Mouse (Mus musculus) forebrain, embryonic 16.5 days (tissue): ENCODE measurements around the gene 4930469K13Rik. TPM values are rescaled to one million over a fixed set of nuclear protein-coding genes. Genes with fewer than 3 reads are reported as not detected.

Source experiments
- ATAC-seq: fragments of 200-750 bp; cut with Nextera tagmentation; 2 replicates; pipeline ENCODE4 v1.8.0; 2017; ENCODE audit warnings: mild to moderate bottlenecking, moderate library complexity
- H3K27ac ChIP-seq: fragments of 300-500 bp; sonication (generic); 2 replicates; pipeline ENCODE4 v1.5.1; 2014; ENCODE audit warnings: low read length, control low read depth
- H3K27me3 ChIP-seq: fragments of 300-500 bp; sonication (generic); replicated peaks from 2 replicates; pipeline ENCODE4 v1.6.1; 2014; ENCODE audit warnings: low read length; ENCODE audit not compliant: control insufficient read depth, insufficient read depth
- H3K36me3 ChIP-seq: fragments of 300-500 bp; sonication (generic); 2 replicates; pipeline ENCODE4 v1.6.1; 2014; ENCODE audit not compliant: control insufficient read depth, insufficient read depth
- H3K4me1 ChIP-seq: fragments of 300-500 bp; sonication (generic); replicated peaks from 2 replicates; pipeline ENCODE4 v1.6.1; 2014; ENCODE audit warnings: low read length; ENCODE audit not compliant: control insufficient read depth, insufficient read depth
- H3K4me2 ChIP-seq: fragments of 300-500 bp; sonication (generic); 2 replicates; pipeline ENCODE4 v1.6.1; 2014; ENCODE audit warnings: mild to moderate bottlenecking, low read length, control low read depth
- H3K4me3 ChIP-seq: fragments of 300-500 bp; sonication (generic); replicated peaks from 2 replicates; pipeline ENCODE4 v1.5.1; 2014; ENCODE audit warnings: mild to moderate bottlenecking, low read length, control low read depth
- H3K9ac ChIP-seq: fragments of 300-500 bp; sonication (generic); replicated peaks from 2 replicates; pipeline ENCODE4 v1.6.1; 2014; ENCODE audit warnings: low read depth, low read length, control low read depth
- H3K9me3 ChIP-seq: fragments of 300-500 bp; sonication (generic); 2 replicates; pipeline ENCODE4 v1.6.1; 2016; ENCODE audit warnings: low read length; ENCODE audit not compliant: control insufficient read depth
- WGBS: fragments of 180-500 bp; shearing (Covaris S2); extraction: QIAGEN DNeasy Blood & Tissue Kit; methylation state at CpG from one replicate; pipeline ENCODE4 v1.1.7; 2014; 5-methylcytosine and 5-hydroxymethylcytosine counted together
- polyA plus RNA-seq: library from polyadenylated mRNA; unstranded; fragments of >200 nt; fragmentation: Nextera tagmentation; extraction: Ambion mirVana; gene quantifications from 2 replicates; pipeline ENCODE4 v1.2.1, GENCODE M21; 2015

The 4930469K13Rik gene
- polyA plus RNA-seq, 1 experiment from 2014 or later: not detected

DNA sequence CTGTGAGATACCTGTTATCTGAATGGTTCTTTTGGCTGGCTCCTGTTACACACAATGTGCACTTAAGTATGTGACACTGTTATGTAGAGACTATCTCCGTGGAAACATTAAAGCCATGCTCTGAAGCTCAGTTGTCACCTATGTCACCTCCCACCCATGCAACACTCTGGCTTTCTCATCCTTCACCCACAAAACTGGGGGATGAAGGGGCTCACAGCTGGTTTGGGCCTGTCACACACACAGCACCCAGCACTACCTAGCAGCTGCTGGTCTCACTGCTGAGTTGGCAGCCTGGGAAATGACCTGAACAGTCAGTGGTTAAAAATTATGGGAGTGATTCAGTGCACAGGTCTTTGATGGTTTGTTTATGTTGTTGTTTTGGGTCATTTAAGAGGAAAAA lies 48.3 kb downstream of the 4930469K13Rik start:
- 82% methylated on average over 1 of the region's 1 CpGs for WGBS
- H3K4me2 ChIP-seq: no peak overlapping the region
- H3K4me3 ChIP-seq: no peak overlapping the region
- no peak overlapping the region for H3K9ac ChIP-seq
- no peak for ATAC-seq
- H3K36me3 ChIP-seq: no peaks in the 10 kb centered on the region
- H3K4me1 ChIP-seq: no peaks in the 10 kb centered on the region
- H3K27me3 ChIP-seq: no peaks in the 10 kb centered on the region
- H3K27ac ChIP-seq: no peak overlapping the region
- no peaks in the 10 kb centered on the region for H3K9me3 ChIP-seq

- WGBS: 94% methylated on average over 1 of the region's 1 CpGs
- Histone ChIP-seq H3K4me2 (no peak overlapping the region), H3K27me3 (no peaks in the 10 kb centered on the region), H3K4me1 (no peaks in the 10 kb centered on the region), H3K9me3 (no peaks in the 10 kb centered on the region), H3K9ac (no peak overlapping the region), H3K36me3 (no peaks in the 10 kb centered on the region), H3K27ac (no peak overlapping the region), H3K4me3 (no peak overlapping the region)
- ATAC-seq: no peak
Measured at GRCm38 (mm10) chr11:34049125-34049379, 49.3 kb downstream of the 4930469K13Rik start.

DNA sequence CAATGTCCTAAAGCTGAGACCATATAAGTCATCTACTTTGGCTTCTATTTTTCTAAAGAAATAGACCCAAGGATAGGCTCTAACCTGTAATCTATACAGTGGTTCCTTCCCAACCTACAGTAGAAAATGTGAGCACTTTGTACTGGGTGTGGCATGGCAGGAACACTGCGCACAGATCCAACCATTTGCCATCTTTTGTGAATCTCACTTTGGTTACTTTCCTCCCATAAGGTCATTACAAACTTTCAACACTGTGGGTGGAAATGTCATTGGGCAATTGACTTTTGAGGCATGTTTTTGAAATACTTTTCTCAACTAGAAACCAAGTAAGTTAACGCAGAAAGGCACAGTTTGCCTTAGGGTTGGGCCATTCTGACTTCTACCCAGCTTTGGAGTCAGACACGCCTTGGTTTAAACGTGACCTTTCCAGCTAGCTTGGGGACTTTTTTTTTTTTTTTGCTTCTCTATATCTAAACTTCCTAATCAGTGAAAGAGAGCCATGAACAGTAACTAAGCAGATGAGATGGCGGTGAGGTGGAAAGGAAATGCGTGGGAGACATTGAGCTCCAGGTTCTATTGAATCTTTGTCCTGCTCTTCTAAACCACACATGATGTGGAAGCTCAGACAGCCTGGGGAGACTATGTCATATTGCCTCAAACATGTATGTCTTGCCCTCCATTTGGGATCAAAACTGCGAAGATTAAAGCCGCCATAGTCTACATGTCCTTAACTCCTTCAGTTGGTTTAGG lies 49.8 kb downstream of the 4930469K13Rik start:
- H3K9me3 ChIP-seq: no peaks in the 10 kb centered on the region
- no peak overlapping the region for H3K9ac ChIP-seq
- no peak for ATAC-seq
- no peak overlapping the region for H3K27ac ChIP-seq
- 94% methylated on average over 8 of the region's 8 CpGs for WGBS
- no peaks in the 10 kb centered on the region for H3K4me1 ChIP-seq
- no peak overlapping the region for H3K4me2 ChIP-seq
- H3K36me3 ChIP-seq: no peaks in the 10 kb centered on the region
- H3K4me3 ChIP-seq: no peak overlapping the region
- H3K27me3 ChIP-seq: no peaks in the 10 kb centered on the region

DNA sequence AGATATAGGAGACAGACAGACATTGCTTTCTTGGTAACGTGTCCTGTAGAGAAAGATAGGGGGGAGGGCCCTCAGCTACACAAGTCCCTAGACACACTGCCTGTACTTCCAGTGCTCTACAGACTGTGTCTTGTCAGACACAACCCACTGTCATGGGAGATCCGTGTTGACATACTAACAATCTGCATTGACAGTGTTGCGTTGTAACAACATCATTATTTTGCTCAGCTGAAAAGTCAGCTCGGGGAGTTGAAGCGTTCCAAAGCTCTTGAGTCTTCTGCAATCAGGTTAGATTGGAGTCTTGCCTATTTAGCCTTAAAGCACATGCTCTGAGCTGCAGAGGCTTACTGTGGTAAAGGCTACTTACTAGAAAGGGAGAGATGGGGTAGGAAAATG lies 50.8 kb downstream of the 4930469K13Rik start:
- H3K27ac ChIP-seq: no peak overlapping the region
- no peaks in the 10 kb centered on the region for H3K27me3 ChIP-seq
- no peaks in the 10 kb centered on the region for H3K36me3 ChIP-seq
- H3K4me2 ChIP-seq: no peak overlapping the region
- no peak for ATAC-seq
- H3K4me1 ChIP-seq: no peaks in the 10 kb centered on the region
- H3K4me3 ChIP-seq: no peak overlapping the region
- WGBS: 90% methylated on average over 5 of the region's 5 CpGs
- H3K9ac ChIP-seq: no peak overlapping the region
- no peaks in the 10 kb centered on the region for H3K9me3 ChIP-seq

DNA sequence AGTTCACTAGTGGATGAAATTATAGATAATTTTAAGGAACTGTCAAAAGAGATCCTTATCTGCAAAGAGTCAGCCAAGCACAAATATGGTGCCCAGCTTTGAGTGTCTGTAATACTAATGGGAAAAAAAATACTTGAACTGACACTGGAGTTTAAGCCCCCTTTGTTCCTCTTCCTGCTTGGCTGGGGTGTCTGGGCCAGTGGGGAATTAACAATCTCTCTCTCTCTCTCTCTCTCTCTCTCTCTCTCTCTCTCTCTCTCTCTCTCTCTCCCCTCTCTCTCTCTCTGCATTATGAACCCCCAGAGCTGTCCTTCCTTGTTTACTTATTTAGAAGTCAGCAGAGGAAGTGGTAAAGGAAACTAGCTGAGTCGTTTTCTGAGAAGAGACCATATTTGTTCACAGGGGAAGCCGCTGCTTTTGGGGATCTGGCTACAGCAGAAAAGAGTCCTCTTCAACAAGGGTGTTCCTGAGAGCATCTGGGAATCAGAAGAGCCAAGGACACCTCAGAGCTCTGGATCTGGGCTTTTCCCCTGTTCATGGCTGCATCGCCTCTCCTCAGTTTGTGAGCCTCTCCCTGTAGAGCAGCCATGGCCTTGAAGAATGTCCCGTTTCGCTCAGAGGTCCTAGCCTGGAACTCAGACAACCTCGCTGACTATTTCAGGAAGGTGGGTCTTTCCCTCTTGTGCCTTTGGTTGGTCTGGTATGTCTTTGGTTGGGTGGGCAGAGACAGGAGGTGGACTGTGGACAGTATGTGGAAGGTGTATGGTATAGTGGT lies 51.4 kb downstream of the 4930469K13Rik start, which contains the start of gene Lcp2:
Gene Lcp2, plus strand, starts transcription at position 154 of the 775 bp plus-strand sequence.
- H3K4me3 ChIP-seq: no peak within 1 kb of the TSS
- H3K9me3 ChIP-seq: no peaks in the 10 kb centered on the region
- no peak within 1 kb of the TSS for H3K9ac ChIP-seq
- H3K36me3 ChIP-seq: no peaks in the 10 kb centered on the region
- H3K27me3 ChIP-seq: no peaks in the 10 kb centered on the region
- no peak within 1 kb of the TSS for H3K27ac ChIP-seq
- no peak for ATAC-seq
- 89% methylated on average over 6 of the region's 6 CpGs for WGBS
- no peaks in the 10 kb centered on the region for H3K4me1 ChIP-seq
- no peak within 1 kb of the TSS for H3K4me2 ChIP-seq

- Histone ChIP-seq H3K27me3 (no peaks in the 10 kb centered on the region), H3K36me3 (no peaks in the 10 kb centered on the region), H3K9ac (no peak overlapping the region), H3K4me3 (no peak overlapping the region), H3K9me3 (no peaks in the 10 kb centered on the region), H3K4me1 (no peaks in the 10 kb centered on the region), H3K27ac (no peak overlapping the region), H3K4me2 (no peak overlapping the region)
- WGBS: 77% methylated on average over 1 of the region's 1 CpGs
- ATAC-seq: no peak
Measured at GRCm38 (mm10) chr11:34042808-34043207, 55.5 kb downstream of the 4930469K13Rik start.

DNA sequence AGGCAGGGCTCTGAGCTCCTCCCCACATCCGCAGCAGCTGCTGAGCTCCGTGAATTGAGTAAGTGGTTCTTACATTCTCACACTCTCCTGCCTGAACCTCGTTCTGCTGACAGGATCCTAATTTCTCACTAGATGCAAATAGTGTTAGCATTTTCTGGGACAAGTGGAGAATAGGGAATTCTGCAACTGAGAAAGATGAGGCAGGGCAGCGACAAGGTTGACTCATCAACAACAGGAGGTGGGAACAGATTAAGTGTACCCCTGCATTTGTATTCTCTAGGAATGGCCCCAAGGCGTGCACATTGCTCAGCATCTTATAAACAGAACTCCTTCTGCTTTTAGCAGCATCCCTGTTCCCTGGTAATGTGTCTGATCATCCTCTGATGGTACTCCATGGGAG lies 58.3 kb downstream of the 4930469K13Rik start:
- Histone ChIP-seq H3K27me3 (no peaks in the 10 kb centered on the region), H3K36me3 (no peaks in the 10 kb centered on the region), H3K9me3 (no peaks in the 10 kb centered on the region), H3K9ac (no peak overlapping the region), H3K4me3 (no peak overlapping the region), H3K27ac (no peak overlapping the region), H3K4me1 (no peaks in the 10 kb centered on the region), H3K4me2 (no peak overlapping the region)
- 82% methylated on average over 5 of the region's 5 CpGs for WGBS
- ATAC-seq: no peak

GRCm38 (mm10) chr11:34035909-34036658 lies 62.3 kb downstream of the 4930469K13Rik start:
- 86% methylated on average over 5 of the region's 5 CpGs for WGBS
- Histone ChIP-seq H3K4me3 (no peak overlapping the region), H3K4me1 (no peaks in the 10 kb centered on the region), H3K27ac (no peak overlapping the region), H3K9ac (no peak overlapping the region), H3K36me3 (no peaks in the 10 kb centered on the region), H3K4me2 (no peak overlapping the region), H3K27me3 (no peaks in the 10 kb centered on the region), H3K9me3 (no peaks in the 10 kb centered on the region)
- ATAC-seq: no peak

GRCm38 (mm10) chr11:34034794-34035193 lies 63.6 kb downstream of the 4930469K13Rik start:
- Histone ChIP-seq H3K9ac (no peak overlapping the region), H3K27me3 (no peaks in the 10 kb centered on the region), H3K9me3 (no peaks in the 10 kb centered on the region), H3K4me2 (no peak overlapping the region), H3K4me3 (no peak overlapping the region), H3K36me3 (no peaks in the 10 kb centered on the region), H3K4me1 (no peaks in the 10 kb centered on the region), H3K27ac (no peak overlapping the region)
- ATAC-seq: no peak
- WGBS: 71% methylated on average over 2 of the region's 2 CpGs
